ENCODE assay signal across 12 mouse cellular contexts in genomic region chr16:15083692-15084091, GRCm38 (mm10).
A peak's percentile ranks its signal among the peaks of the same experiment; 100 is the strongest.
DNase-seq lines count a peak whose midpoint lies in the region; ATAC-seq and TF ChIP-seq lines count a peak whose summit lies in the region.
"Had no signal": no experiment of that assay in that cellular context is flagged by ENCODE, and none has a peak within 500 bp of the region (broad histone marks: within the 10 kb centered on the region; RNA-seq: fewer than 3 reads in every experiment).

No protein-coding gene starts in this region.

- no peak overlapping the region for H3K27ac ChIP-seq in neural tube, embryonic 13.5 days (replicated peaks)
- no peak overlapping the region for H3K27ac ChIP-seq in midbrain, postnatal 0 days (ENCODE audit: low read depth, low read length)

- H3K9me3 ChIP-seq in neural tube, embryonic 13.5 days = no peaks in the 10 kb centered on the region
- no peaks in the 10 kb centered on the region for H3K9me3 ChIP-seq in midbrain, postnatal 0 days (ENCODE audit: low read length)

- no peaks in the 10 kb centered on the region for H3K36me3 ChIP-seq in neural tube, embryonic 13.5 days
- H3K36me3 ChIP-seq in midbrain, postnatal 0 days (ENCODE audit: insufficient read depth, low read length) = no peaks in the 10 kb centered on the region

- 40% methylated on average over 3 of the region's 3 CpGs for WGBS in neural tube, embryonic 13.5 days
- WGBS in midbrain, postnatal 0 days = 49% methylated on average over 3 of the region's 3 CpGs

- H3K4me2 ChIP-seq in neural tube, embryonic 13.5 days = 0 out of 2 replicates have a peak overlapping the region, but pooled peaks have one; percentile 89
- peak overlapping the region; percentile 93; the same call in 1 of the 2 replicates for H3K4me2 ChIP-seq in midbrain, postnatal 0 days (ENCODE audit: low read depth, low read length, poor library complexity, severe bottlenecking)

- TF ChIP-seq CTCF in midbrain, postnatal 0 days (IDR thresholded peaks at IDR 0.05) = no peak

- no peak overlapping the region for H3K4me3 ChIP-seq in neural tube, embryonic 13.5 days
- no peak overlapping the region for H3K4me3 ChIP-seq in midbrain, postnatal 0 days (ENCODE audit: low read depth, low read length)

- peaks cover 13% of the 10 kb centered on the region for H3K4me1 ChIP-seq in neural tube, embryonic 13.5 days (replicated peaks)
- H3K4me1 ChIP-seq in midbrain, postnatal 0 days (ENCODE audit: insufficient read depth, low read length) = no peaks in the 10 kb centered on the region

- ATAC-seq in neural tube, embryonic 13.5 days (ENCODE audit: low read depth) = no peak
- ATAC-seq in midbrain, postnatal 0 days (ENCODE audit: low FRiP score) = no peak

- peak; percentile 8 for DNase-seq in embryo, embryonic 11 days
- DNase-seq in embryo, embryonic 10.5 days (ENCODE audit: low spot score) = no peak
- DNase-seq in kidney, adult 9 months = peak; percentile 1
- DNase-seq in kidney, adult 11 months = no peak
- no peak for DNase-seq in neural tube, embryonic 10.5 days (ENCODE audit: extremely low spot score, low spot score)
- DNase-seq in midbrain, postnatal 0 days (ENCODE audit: low spot score) = no peak
- DNase-seq in adrenal gland, postnatal 4 days (ENCODE audit: low spot score in 2 of 2) = no peak
- DNase-seq: adrenal gland, postnatal 25 days; cerebellum, adult 18-20 months; layer of hippocampus, adult 9-11 months; liver had no signal

- H3K27me3 ChIP-seq in neural tube, embryonic 13.5 days = peaks cover 25% of the 10 kb centered on the region
- H3K27me3 ChIP-seq in midbrain, postnatal 0 days (ENCODE audit: insufficient read depth, low read length) = peaks cover 6% of the 10 kb centered on the region; the same call in 1 of the 2 replicates

- H3K9ac ChIP-seq in neural tube, embryonic 13.5 days = no peak overlapping the region
- H3K9ac ChIP-seq in midbrain, postnatal 0 days (replicated peaks; ENCODE audit: low read length, poor library complexity, severe bottlenecking) = no peak overlapping the region

Comparison
In these comparisons a context has a peak if more than half of its experiments do, and no peak if none do; other contexts are left out.
1. DNase-seq: peak in embryo, embryonic 11 days (single experiment) and kidney, adult 9 months (single experiment); none in embryo, embryonic 10.5 days (single experiment), kidney, adult 11 months (single experiment), neural tube, embryonic 10.5 days (single experiment), midbrain, postnatal 0 days (single experiment) and adrenal gland, postnatal 4 days (0 of 2).